Mouse (Mus musculus) liver, adult (tissue): Measurements from ENCODE around the gene Gm28308.

ENCODE experiments used
- GATA4 ChIP-seq: IDR thresholded peaks from 2 replicates; pipeline ENCODE4 v1.6.1; 2014; ENCODE audit warnings: mild to moderate bottlenecking, low read length; ENCODE audit not compliant: insufficient replicate concordance

The Gm28308 gene

GRCm38 (mm10) chr6:52208868-52209684 is 4.1 kb downstream of the Gm28308 start:
- TF ChIP-seq GATA4: no peak

DNA sequence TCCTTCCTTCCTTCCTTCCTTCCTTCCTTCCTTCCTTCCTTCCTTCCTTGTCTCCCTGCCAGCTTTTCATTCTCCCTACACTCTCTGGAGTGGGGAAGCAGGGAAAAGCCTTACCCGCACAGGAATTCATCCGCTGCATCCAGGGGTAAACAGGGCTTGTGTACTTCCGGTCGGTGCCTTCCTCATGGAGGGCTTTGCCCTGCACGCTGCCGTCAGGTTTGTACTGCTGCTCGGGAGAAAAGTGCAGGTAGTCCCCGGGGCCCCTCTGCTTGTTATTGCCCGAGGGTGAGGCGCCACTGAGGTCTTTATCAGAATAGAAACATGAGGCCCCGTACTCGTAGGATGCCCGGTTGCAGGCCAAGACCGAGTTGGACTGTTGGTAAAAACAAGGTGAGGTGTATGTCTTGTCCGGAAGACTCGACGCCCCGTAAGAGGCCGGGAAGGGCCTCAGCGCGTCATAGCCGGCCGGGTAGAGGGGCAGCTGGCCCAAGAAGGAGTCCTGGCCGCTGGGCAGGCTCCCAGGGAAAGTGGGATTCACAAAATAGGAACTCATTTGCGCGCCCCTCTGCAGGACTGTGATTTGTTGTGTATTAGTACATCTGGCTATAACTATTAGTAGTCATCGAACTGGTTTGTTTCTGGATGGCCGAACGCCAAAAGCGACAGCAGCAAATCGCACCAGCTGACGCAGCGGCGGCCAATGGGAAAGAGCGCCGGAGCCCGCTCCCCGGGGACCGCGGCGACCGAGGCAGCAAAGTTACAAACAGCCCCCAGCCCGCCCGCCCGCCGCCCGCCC is 4.9 kb downstream of the Gm28308 start, which contains the start of gene Hoxa6:
Gene Hoxa6, minus strand, starts transcription at position 651 of the 796 bp plus-strand sequence.
- no peak for TF ChIP-seq GATA4

GRCm38 (mm10) chr6:52207684-52207976 is 5.5 kb downstream of the Gm28308 start:
- no peak for TF ChIP-seq GATA4

DNA sequence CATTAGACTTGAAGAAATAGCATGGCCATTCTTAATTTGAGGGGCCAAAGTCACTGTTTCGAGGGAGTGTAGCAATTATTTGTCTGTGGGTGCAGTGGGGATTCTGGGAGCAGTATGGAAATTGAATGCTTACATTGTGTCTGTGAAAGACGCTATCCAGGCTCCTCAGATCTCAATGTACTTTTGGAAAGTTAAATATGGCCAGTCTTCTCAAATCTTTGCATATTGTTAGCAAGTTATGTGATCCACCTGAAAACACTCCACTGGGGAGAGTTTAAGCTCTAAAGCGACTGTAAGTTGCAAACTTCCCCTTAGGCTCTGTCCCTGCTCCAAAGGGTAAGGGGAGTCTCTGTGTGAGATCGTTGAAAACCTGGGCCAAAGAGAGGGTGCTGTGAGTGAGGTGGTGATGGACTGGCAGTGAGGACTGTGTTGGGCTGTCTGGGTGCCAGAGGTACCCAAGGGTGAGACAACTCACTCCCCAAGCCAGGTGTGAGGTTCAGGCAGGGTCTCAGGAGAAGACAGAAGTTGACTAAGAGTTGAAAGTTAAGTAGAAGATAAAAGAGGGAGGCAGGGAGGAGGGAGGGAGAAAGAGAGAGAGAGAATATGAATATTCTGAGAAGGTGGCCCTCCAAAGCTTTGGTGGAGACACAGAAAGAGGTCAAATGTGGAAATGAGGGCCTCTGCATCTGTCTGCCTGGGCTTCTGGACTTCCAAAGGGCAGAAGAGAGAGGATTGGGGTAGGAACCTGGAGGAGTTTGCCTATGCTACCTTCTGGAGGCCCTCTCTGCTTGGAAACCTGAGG is 6.1 kb downstream of the Gm28308 start:
- TF ChIP-seq GATA4: no peak

- no peak for TF ChIP-seq GATA4
These were observed 7.2 kb downstream of the Gm28308 start for GRCm38 (mm10) chr6:52205638-52206621.

DNA sequence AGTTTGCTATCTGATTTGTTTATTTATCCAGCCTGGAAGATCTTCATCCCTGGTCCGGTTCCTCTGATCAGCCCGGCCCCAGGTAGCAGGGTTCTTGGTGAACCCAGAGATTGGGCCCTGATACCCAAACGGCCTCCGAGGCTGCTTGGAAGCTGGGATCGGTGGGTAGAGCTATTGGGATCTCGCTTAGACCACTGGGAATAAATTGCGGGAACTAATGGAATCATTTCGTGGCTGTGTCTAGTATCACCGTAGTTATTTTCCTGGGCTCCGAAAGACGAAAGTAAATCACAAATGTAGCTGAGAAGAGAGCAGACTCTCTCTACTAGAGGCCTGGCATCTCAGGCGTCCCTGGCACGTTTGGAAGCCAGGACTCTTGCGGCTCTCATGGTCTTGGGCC is 7.9 kb downstream of the Gm28308 start:
- no peak for TF ChIP-seq GATA4

DNA sequence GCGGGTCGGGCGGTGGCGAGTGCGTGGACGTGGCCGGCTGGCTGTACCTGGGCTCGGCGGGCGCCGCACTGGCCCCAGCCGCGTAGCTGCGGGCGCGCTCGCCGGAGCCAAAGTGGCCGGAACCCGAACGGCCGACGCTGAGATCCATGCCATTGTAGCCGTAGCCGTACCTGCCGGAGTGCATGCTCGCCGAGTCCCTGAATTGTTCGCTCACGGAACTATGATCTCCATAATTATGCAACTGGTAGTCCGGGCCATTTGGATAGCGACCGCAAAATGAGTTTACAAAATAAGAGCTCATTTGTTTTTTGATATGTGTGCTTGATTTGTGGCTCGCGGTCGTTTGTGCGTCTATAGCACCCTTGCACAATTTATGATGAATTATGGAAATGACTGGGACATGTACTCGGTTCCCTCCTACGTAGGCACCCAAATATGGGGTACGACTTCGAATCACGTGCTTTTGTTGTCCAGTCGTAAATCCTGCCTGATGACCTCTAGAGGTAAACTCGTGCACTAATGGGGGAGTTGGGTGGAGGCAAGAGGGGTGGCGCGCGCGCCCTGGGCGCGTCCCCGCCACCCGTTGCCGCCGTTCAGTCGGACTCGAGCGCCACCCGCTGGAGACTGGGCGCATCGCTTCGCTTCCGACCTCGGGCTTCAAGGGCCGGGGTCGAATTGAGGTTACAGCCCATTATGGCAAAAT is 8.9 kb downstream of the Gm28308 start, which contains the start of gene Hoxa5:
Gene Hoxa5, minus strand, starts transcription at position 538 of the 703 bp plus-strand sequence.
- no peak for TF ChIP-seq GATA4

GRCm38 (mm10) chr6:52203371-52204049 is 9.6 kb downstream of the Gm28308 start:
- TF ChIP-seq GATA4: no peak

DNA sequence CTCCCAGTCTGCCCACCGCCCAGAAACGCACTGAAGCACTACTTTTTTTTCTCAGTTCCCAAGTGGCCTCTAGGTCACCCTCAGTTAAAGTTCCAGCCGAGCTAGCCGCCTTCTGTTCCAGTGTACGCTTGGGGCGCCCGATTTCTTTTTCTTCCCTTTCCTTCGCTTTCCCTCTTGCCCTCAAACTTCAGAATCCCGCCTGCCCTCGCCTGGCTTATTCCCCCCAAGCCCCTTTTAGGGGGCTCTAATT is 10.1 kb downstream of the Gm28308 start:
- no peak for TF ChIP-seq GATA4

GRCm38 (mm10) chr6:52202362-52203120 is 10.6 kb downstream of the Gm28308 start:
- no peak for TF ChIP-seq GATA4

GRCm38 (mm10) chr6:52201269-52201668 is 11.9 kb downstream of the Gm28308 start:
- TF ChIP-seq GATA4: no peak

- no peak for TF ChIP-seq GATA4
These were observed 12.3 kb downstream of the Gm28308 start for GRCm38 (mm10) chr6:52200751-52201250.
